Mouse (Mus musculus) intestine, embryonic 16.5 days (tissue): Measurements from ENCODE around the gene Galnt18. TPM values are rescaled to one million over a fixed set of nuclear protein-coding genes. Genes with fewer than 3 reads are reported as not detected.
A peak's percentile ranks its signal among the peaks of the same experiment; 100 is the strongest.

Experiments
- ATAC-seq: fragments of 200-750 bp; cut with Nextera tagmentation; 2 replicates; pipeline ENCODE4 v1.8.0; 2017; ENCODE audit warnings: moderate TSS enrichment, moderate library complexity
- H3K27ac ChIP-seq: fragments of 300-500 bp; sonication (generic); 2 replicates; pipeline ENCODE4 v1.5.1; 2014; ENCODE audit warnings: mild to moderate bottlenecking, low read length
- H3K27me3 ChIP-seq: fragments of 300-500 bp; sonication (generic); replicated peaks from 2 replicates; pipeline ENCODE4 v1.6.1; 2014; ENCODE audit warnings: low read length, control low read depth, mixed read lengths; ENCODE audit not compliant: control insufficient read depth, insufficient read depth
- H3K36me3 ChIP-seq: fragments of 300-500 bp; sonication (generic); 2 replicates; pipeline ENCODE4 v1.6.1; 2014; ENCODE audit warnings: low read length, control low read depth; ENCODE audit not compliant: control insufficient read depth, insufficient read depth
- H3K4me1 ChIP-seq: fragments of 300-500 bp; sonication (generic); 2 replicates; pipeline ENCODE4 v1.6.1; 2014; ENCODE audit warnings: low read length, control low read depth, mixed read lengths; ENCODE audit not compliant: control insufficient read depth, insufficient read depth
- H3K4me2 ChIP-seq: fragments of 300-500 bp; sonication (generic); 2 replicates; pipeline ENCODE4 v1.6.1; 2014; ENCODE audit warnings: low read depth, low read length, control low read depth
- H3K4me3 ChIP-seq: fragments of 300-500 bp; sonication (generic); 2 replicates; pipeline ENCODE4 v1.5.1; 2014; ENCODE audit warnings: mild to moderate bottlenecking, low read length
- H3K9ac ChIP-seq: fragments of 300-500 bp; sonication (generic); 2 replicates; pipeline ENCODE4 v1.6.1; 2014; ENCODE audit warnings: low read depth, low read length
- H3K9me3 ChIP-seq: fragments of 300-500 bp; sonication (generic); 2 replicates; pipeline ENCODE4 v1.6.1; 2016; ENCODE audit warnings: low read length, control low read depth; ENCODE audit not compliant: control insufficient read depth
- WGBS: fragments of 180-500 bp; shearing (Covaris S2); extraction: QIAGEN DNeasy Blood & Tissue Kit; methylation state at CpG from one replicate; pipeline ENCODE4 v1.1.7; 2014; 5-methylcytosine and 5-hydroxymethylcytosine counted together
- polyA plus RNA-seq: library from polyadenylated mRNA; unstranded; fragments of >200 nt; fragmentation: Nextera tagmentation; extraction: Ambion mirVana; gene quantifications from 2 replicates; pipeline ENCODE4 v1.2.1, GENCODE M21; 2015

Galnt18 gene
- polyA plus RNA-seq, 1 experiment from 2014 or later, result 17.6 TPM

DNA sequence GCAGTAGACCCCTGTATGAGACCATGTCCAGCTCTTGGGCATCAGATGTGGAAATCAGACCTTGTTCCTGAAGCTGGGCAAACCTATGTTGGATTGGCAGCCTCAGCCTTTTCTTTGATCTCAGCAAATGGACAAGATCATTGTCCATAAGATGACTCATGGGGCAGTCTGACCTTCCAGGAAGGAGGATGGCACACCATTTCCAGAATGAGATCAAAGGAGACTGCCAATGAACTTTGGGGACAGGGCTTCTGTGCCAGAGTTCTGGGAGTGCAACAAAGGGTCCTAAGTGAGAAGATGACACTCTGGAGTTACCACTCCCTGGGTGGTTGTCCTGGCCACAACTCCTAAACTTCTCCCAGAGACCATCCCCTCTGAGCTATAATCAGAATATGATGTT is 174.1 kb downstream of the Galnt18 start:
- ATAC-seq, result no peak
- no peaks in the 10 kb centered on the region for H3K27me3 ChIP-seq
- no peaks in the 10 kb centered on the region for H3K4me1 ChIP-seq
- no peaks in the 10 kb centered on the region for H3K9me3 ChIP-seq
- no peak overlapping the region for H3K27ac ChIP-seq
- no peak overlapping the region for H3K9ac ChIP-seq
- H3K4me3 ChIP-seq, result no peak overlapping the region
- no peaks in the 10 kb centered on the region for H3K36me3 ChIP-seq
- no peak overlapping the region for H3K4me2 ChIP-seq

- no peaks in the 10 kb centered on the region for H3K4me1 ChIP-seq
- no peak overlapping the region for H3K9ac ChIP-seq
- no peak overlapping the region for H3K4me2 ChIP-seq
- no peaks in the 10 kb centered on the region for H3K36me3 ChIP-seq
- no peaks in the 10 kb centered on the region for H3K27me3 ChIP-seq
- no peak overlapping the region for H3K4me3 ChIP-seq
- ATAC-seq, result peak; percentile 60
- no peaks in the 10 kb centered on the region for H3K9me3 ChIP-seq
- 65% methylated on average over 2 of the region's 2 CpGs for WGBS
- H3K27ac ChIP-seq, result no peak overlapping the region
Observed at GRCm38 (mm10) chr7:111604578-111605208, 175.1 kb downstream of the Galnt18 start.

DNA sequence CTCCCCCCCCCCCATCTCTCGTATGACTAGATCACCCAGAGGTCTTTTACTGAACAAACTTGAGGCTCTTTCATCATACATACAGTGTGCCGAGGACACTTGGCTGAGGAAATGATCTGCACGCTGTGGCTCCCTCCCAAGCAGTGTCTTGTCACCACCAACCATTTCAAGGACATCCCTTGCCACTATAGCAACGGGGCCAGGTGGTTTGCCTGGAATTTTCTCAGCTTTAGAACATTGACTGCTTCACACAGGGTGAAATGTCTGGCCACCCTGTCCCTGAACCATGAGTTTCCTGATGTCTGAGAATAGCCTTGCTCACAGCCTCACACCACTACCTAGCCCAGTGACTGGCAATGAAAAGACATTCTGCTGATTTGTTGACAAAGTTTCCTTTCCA is 176.6 kb downstream of the Galnt18 start:
- no peaks in the 10 kb centered on the region for H3K36me3 ChIP-seq
- H3K27ac ChIP-seq, result no peak overlapping the region
- no peaks in the 10 kb centered on the region for H3K27me3 ChIP-seq
- no peak overlapping the region for H3K4me3 ChIP-seq
- WGBS, result 66% methylated on average over 4 of the region's 4 CpGs
- no peaks in the 10 kb centered on the region for H3K9me3 ChIP-seq
- no peak for ATAC-seq
- no peak overlapping the region for H3K9ac ChIP-seq
- no peak overlapping the region for H3K4me2 ChIP-seq
- no peaks in the 10 kb centered on the region for H3K4me1 ChIP-seq

- Histone ChIP-seq H3K27me3 (no peaks in the 10 kb centered on the region), H3K4me3 (no peak overlapping the region), H3K36me3 (no peaks in the 10 kb centered on the region), H3K27ac (no peak overlapping the region), H3K4me1 (no peaks in the 10 kb centered on the region), H3K9me3 (no peaks in the 10 kb centered on the region), H3K4me2 (no peak overlapping the region), H3K9ac (no peak overlapping the region)
- ATAC-seq, result no peak
- WGBS, result 65% methylated on average over 4 of the region's 4 CpGs
Observed at GRCm38 (mm10) chr7:111601339-111602067, 178.3 kb downstream of the Galnt18 start.

DNA sequence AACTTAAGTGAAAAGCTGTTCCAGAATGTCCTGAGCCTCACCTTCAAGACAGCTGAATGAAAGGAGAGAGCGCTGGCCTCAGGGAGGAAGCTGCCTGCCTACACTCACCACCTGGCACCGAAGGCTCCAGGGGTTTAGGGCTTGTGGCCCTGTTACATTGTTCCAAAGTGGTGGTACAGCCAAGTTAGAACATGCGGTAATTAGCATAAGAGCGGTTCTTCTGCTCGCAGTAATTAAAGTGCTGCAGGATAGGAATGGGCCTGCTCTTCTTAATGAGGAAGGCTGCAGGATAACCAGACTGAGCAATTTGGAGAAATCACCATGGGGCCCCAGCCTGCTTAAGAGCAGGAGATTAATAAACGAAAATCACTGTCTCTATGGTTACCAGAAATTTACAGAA is 179.0 kb downstream of the Galnt18 start:
- WGBS, result 57% methylated on average over 6 of the region's 6 CpGs
- H3K9ac ChIP-seq, result no peak overlapping the region
- no peaks in the 10 kb centered on the region for H3K36me3 ChIP-seq
- H3K9me3 ChIP-seq, result no peaks in the 10 kb centered on the region
- H3K4me2 ChIP-seq, result no peak overlapping the region
- H3K4me1 ChIP-seq, result no peaks in the 10 kb centered on the region
- no peaks in the 10 kb centered on the region for H3K27me3 ChIP-seq
- no peak overlapping the region for H3K4me3 ChIP-seq
- no peak overlapping the region for H3K27ac ChIP-seq
- ATAC-seq, result no peak

- Histone ChIP-seq H3K9ac (no peak overlapping the region), H3K27ac (no peak overlapping the region), H3K4me2 (no peak overlapping the region), H3K9me3 (no peaks in the 10 kb centered on the region), H3K36me3 (no peaks in the 10 kb centered on the region), H3K27me3 (no peaks in the 10 kb centered on the region), H3K4me1 (0 out of 2 replicates have a peak, but pooled peaks cover 2% of the 10 kb centered on the region), H3K4me3 (no peak overlapping the region)
- ATAC-seq, result no peak
- 75% methylated on average over 6 of the region's 6 CpGs for WGBS
Observed at GRCm38 (mm10) chr7:111593680-111594079, 186.1 kb downstream of the Galnt18 start.

- Histone ChIP-seq H3K9me3 (no peaks in the 10 kb centered on the region), H3K4me3 (no peak overlapping the region), H3K4me1 (0 out of 2 replicates have a peak, but pooled peaks cover 2% of the 10 kb centered on the region), H3K27me3 (no peaks in the 10 kb centered on the region), H3K27ac (no peak overlapping the region), H3K36me3 (no peaks in the 10 kb centered on the region), H3K9ac (no peak overlapping the region), H3K4me2 (no peak overlapping the region)
- WGBS, result 71% methylated on average over 5 of the region's 5 CpGs
- ATAC-seq, result 0 out of 2 replicates have a peak, but pooled peaks have one; percentile 16
Observed at GRCm38 (mm10) chr7:111589506-111590125, 190.2 kb downstream of the Galnt18 start.

- Histone ChIP-seq H3K4me3 (no peak overlapping the region), H3K4me2 (no peak overlapping the region), H3K27ac (no peak overlapping the region), H3K9me3 (no peaks in the 10 kb centered on the region), H3K4me1 (no peaks in the 10 kb centered on the region), H3K9ac (no peak overlapping the region), H3K27me3 (no peaks in the 10 kb centered on the region), H3K36me3 (no peaks in the 10 kb centered on the region)
- no peak for ATAC-seq
- WGBS, result 39% methylated on average over 4 of the region's 4 CpGs
Observed at GRCm38 (mm10) chr7:111588291-111588781, 191.4 kb downstream of the Galnt18 start.

DNA sequence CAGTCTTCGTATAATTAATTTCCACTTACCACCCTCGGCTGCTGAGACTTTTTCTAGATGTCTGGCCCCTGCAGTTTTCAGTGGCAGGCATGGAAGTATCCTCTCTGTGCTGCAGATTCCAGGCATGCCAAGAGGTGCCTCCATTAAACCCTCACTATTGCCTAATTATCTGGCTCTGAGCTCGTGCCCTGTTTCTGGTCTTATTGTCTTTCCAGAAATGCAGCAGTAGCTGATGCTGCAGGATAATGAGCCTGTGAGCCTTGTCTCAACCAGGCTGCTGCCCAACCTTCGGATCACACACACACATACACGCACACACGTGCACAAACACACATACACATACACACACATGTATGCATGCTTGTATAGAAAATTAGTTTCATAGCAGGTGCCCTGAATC is 199.2 kb downstream of the Galnt18 start:
- Histone ChIP-seq H3K27ac (no peak overlapping the region), H3K4me2 (no peak overlapping the region), H3K9ac (no peak overlapping the region), H3K9me3 (no peaks in the 10 kb centered on the region), H3K27me3 (no peaks in the 10 kb centered on the region), H3K4me3 (no peak overlapping the region), H3K36me3 (no peaks in the 10 kb centered on the region), H3K4me1 (no peaks in the 10 kb centered on the region)
- no peak for ATAC-seq
- WGBS, result 71% methylated on average over 6 of the region's 6 CpGs
